Mouse (Mus musculus) stomach, postnatal 0 days (tissue): ENCODE measurements around the gene Gm49486. TPM values are rescaled to one million over a fixed set of nuclear protein-coding genes. Genes with fewer than 3 reads are reported as not detected.

Experiments used
- ATAC-seq: fragments of 200-750 bp; cut with Nextera tagmentation; 2 replicates; pipeline ENCODE4 v1.8.0; 2017; ENCODE audit not compliant: low FRiP score, low TSS enrichment
- DNase-seq: peaks from one replicate; pipeline ENCODE4 v3.0.0-alpha.2; 2016; ENCODE audit warnings: low spot score
- H3K27ac ChIP-seq: fragments of 300-500 bp; sonication (generic); replicated peaks from 2 replicates; pipeline ENCODE4 v1.5.1; 2014; ENCODE audit warnings: mild to moderate bottlenecking, control low read depth
- H3K27me3 ChIP-seq: fragments of 300-500 bp; sonication (generic); 2 replicates; pipeline ENCODE4 v1.6.1; 2014; ENCODE audit warnings: low read length; ENCODE audit not compliant: control insufficient read depth, insufficient read depth
- H3K36me3 ChIP-seq: fragments of 300-500 bp; sonication (generic); 2 replicates; pipeline ENCODE4 v1.6.1; 2014; ENCODE audit warnings: low read length, mixed read lengths; ENCODE audit not compliant: control insufficient read depth, insufficient read depth
- H3K4me1 ChIP-seq: fragments of 300-500 bp; sonication (generic); replicated peaks from 2 replicates; pipeline ENCODE4 v1.6.1; 2014; ENCODE audit warnings: antibody characterized with exemption; ENCODE audit not compliant: control insufficient read depth, insufficient read depth
- H3K4me2 ChIP-seq: fragments of 300-500 bp; sonication (generic); replicated peaks from 2 replicates; pipeline ENCODE4 v1.6.1; 2014; ENCODE audit warnings: low read depth, mild to moderate bottlenecking, control low read depth, moderate library complexity
- H3K4me3 ChIP-seq: fragments of 300-500 bp; sonication (generic); 2 replicates; pipeline ENCODE4 v1.5.1; 2014; ENCODE audit warnings: low read depth, low read length, control low read depth
- H3K9ac ChIP-seq: fragments of 300-500 bp; sonication (generic); 2 replicates; pipeline ENCODE4 v1.6.1; 2014; ENCODE audit warnings: mild to moderate bottlenecking, low read length, control low read depth, mixed read lengths
- H3K9me3 ChIP-seq: fragments of 300-500 bp; sonication (generic); 2 replicates; pipeline ENCODE4 v1.6.1; 2016; ENCODE audit warnings: low read length; ENCODE audit not compliant: control insufficient read depth
- CTCF ChIP-seq: IDR thresholded peaks from 2 replicates; pipeline ENCODE4 v1.5.1; 2016; ENCODE audit warnings: antibody characterized with exemption, low read depth, mild to moderate bottlenecking, moderate library complexity
- EP300 ChIP-seq: optimal IDR thresholded peaks from 2 replicates; pipeline ENCODE3; 2016; ENCODE audit warnings: antibody characterized with exemption
- WGBS: fragments of 180-500 bp; shearing (Covaris S2); extraction: QIAGEN DNeasy Blood & Tissue Kit; methylation state at CpG from one replicate; pipeline ENCODE4 v1.1.7; 2014; 5-methylcytosine and 5-hydroxymethylcytosine counted together
- polyA plus RNA-seq: library from polyadenylated mRNA; unstranded; fragments of >200 nt; fragmentation: Nextera tagmentation; extraction: Ambion mirVana; gene quantifications from 2 replicates; pipeline ENCODE4 v1.2.1, GENCODE M21; 2015

Gm49486 gene
- polyA plus RNA-seq, 1 experiment from 2014 or later, result 0.27 TPM

GRCm38 (mm10) chr15:79280209-79280608, 51.0 kb downstream of the Gm49486 start:
- DNase-seq (no peak), ATAC-seq (no peak)
- Histone ChIP-seq H3K4me1 (peaks cover 4% of the 10 kb centered on the region; the same call in 1 of the 2 replicates), H3K4me2 (no peak overlapping the region), H3K9me3 (no peaks in the 10 kb centered on the region), H3K36me3 (no peaks in the 10 kb centered on the region), H3K4me3 (no peak overlapping the region), H3K9ac (no peak overlapping the region), H3K27me3 (no peaks in the 10 kb centered on the region), H3K27ac (no peak overlapping the region)
- WGBS, result 33% methylated on average over 6 of the region's 6 CpGs
- TF ChIP-seq CTCF, result peak; percentile 73
- no peak for TF ChIP-seq EP300

GRCm38 (mm10) chr15:79280850-79281249, 51.7 kb downstream of the Gm49486 start:
- 55% methylated on average over 5 of the region's 5 CpGs for WGBS
- peak overlapping the region; percentile 3 for H3K27ac ChIP-seq
- no peak for DNase-seq

GRCm38 (mm10) chr15:79281389-79281788, 52.2 kb downstream of the Gm49486 start:
- Histone ChIP-seq H3K27ac (peak overlapping the region; percentile 61), H3K9me3 (no peaks in the 10 kb centered on the region), H3K4me3 (no peak overlapping the region), H3K9ac (no peak overlapping the region), H3K4me2 (no peak overlapping the region), H3K27me3 (no peaks in the 10 kb centered on the region), H3K36me3 (no peaks in the 10 kb centered on the region; the same call in 1 of the 2 replicates), H3K4me1 (peaks cover 4% of the 10 kb centered on the region; the same call in 1 of the 2 replicates)
- DNase-seq, result peak; percentile 84
- ATAC-seq, result peak; percentile 87
- TF ChIP-seq EP300, result no peak
- TF ChIP-seq CTCF, result no peak
- 24% methylated on average over 1 of the region's 1 CpGs for WGBS

More at GRCm38 (mm10) chr15:79280850-79281249, 51.7 kb downstream of the Gm49486 start:
- H3K27me3 ChIP-seq, result no peaks in the 10 kb centered on the region
- peak; percentile 67 for TF ChIP-seq CTCF
- TF ChIP-seq EP300, result no peak
- H3K36me3 ChIP-seq, result no peaks in the 10 kb centered on the region
- ATAC-seq, result 0 out of 2 replicates have a peak, but pooled peaks have one; percentile 5
- H3K4me3 ChIP-seq, result no peak overlapping the region
- no peak overlapping the region for H3K9ac ChIP-seq
- H3K4me2 ChIP-seq, result no peak overlapping the region
- peaks cover 4% of the 10 kb centered on the region; the same call in 1 of the 2 replicates for H3K4me1 ChIP-seq
- H3K9me3 ChIP-seq, result no peaks in the 10 kb centered on the region

DNA sequence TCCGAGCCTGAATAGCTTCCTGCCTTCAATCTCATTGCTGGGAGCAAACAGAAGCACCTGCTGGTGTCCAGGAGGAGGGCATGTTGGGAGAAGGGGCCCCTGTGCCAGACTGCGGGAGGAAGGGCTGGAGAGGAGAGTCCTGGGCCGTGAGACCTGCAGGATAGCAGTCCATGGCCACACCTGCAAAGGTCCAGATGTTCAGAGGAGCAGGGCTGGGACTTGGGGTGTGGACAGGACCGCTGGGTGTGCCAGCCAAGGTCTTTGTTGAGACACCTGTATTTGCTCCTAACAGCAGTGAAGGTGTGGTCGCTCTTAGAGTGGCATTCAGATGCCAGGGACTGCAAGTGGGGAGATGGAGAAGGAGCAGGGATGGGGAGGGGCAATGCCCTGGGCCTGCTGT, 53.2 kb downstream of the Gm49486 start:
- H3K9me3 ChIP-seq, result no peaks in the 10 kb centered on the region
- no peaks in the 10 kb centered on the region; the same call in 1 of the 2 replicates for H3K36me3 ChIP-seq
- H3K4me2 ChIP-seq, result no peak overlapping the region
- peak overlapping the region; percentile 70 for H3K27ac ChIP-seq
- DNase-seq (peak; percentile 48), ATAC-seq (peak; percentile 14; the same call in 1 of the 2 replicates)
- H3K4me1 ChIP-seq, result peaks cover 4% of the 10 kb centered on the region; the same call in 1 of the 2 replicates
- TF ChIP-seq EP300 (no peak), CTCF (no peak)
- no peaks in the 10 kb centered on the region for H3K27me3 ChIP-seq
- H3K9ac ChIP-seq, result no peak overlapping the region
- no peak overlapping the region for H3K4me3 ChIP-seq
- WGBS, result 52% methylated on average over 5 of the region's 5 CpGs

DNA sequence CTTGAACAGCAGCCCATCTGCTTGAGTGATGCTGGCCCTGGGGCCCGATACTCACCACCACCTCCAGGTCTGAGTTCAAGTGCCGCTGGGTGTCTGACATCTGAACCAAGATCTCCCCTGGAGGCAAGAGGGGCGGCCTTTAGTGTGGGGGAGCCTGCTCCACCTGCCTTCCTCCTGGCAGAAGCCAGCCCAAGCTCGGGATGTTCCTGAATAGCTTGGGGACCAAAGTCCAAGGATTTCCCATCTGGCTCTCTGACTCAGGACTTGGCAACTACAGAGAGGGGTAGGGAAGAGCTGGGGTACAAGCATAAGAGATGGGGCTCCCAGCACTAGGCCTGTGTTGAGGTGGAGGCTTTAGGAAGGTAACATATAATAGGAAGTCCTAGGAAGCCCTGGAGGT, 54.2 kb downstream of the Gm49486 start:
- Histone ChIP-seq H3K36me3 (no peaks in the 10 kb centered on the region; the same call in 1 of the 2 replicates), H3K9me3 (no peaks in the 10 kb centered on the region), H3K4me2 (no peak overlapping the region), H3K9ac (no peak overlapping the region), H3K4me1 (peaks cover 4% of the 10 kb centered on the region; the same call in 1 of the 2 replicates), H3K27me3 (no peaks in the 10 kb centered on the region), H3K4me3 (no peak overlapping the region), H3K27ac (no peak overlapping the region)
- TF ChIP-seq CTCF, result no peak
- TF ChIP-seq EP300, result no peak
- WGBS, result 75% methylated on average over 4 of the region's 4 CpGs
- ATAC-seq (no peak), DNase-seq (peak; percentile 43)

- DNase-seq, result peak; percentile 75
- H3K27ac ChIP-seq, result no peak within 1 kb of the TSS
- H3K4me1 ChIP-seq, result peaks cover 4% of the 10 kb centered on the region; the same call in 1 of the 2 replicates
- no peak for TF ChIP-seq EP300
- no peak for TF ChIP-seq CTCF
- peak; percentile 38; the same call in 1 of the 2 replicates for ATAC-seq
- H3K9me3 ChIP-seq, result no peaks in the 10 kb centered on the region
- H3K36me3 ChIP-seq, result no peaks in the 10 kb centered on the region; the same call in 1 of the 2 replicates
- no peaks in the 10 kb centered on the region for H3K27me3 ChIP-seq
- 58% methylated on average over 10 of the region's 10 CpGs for WGBS
- no peak within 1 kb of the TSS for H3K4me3 ChIP-seq
- no peak within 1 kb of the TSS for H3K9ac ChIP-seq
- no peak within 1 kb of the TSS for H3K4me2 ChIP-seq
Observed at GRCm38 (mm10) chr15:79285399-79285798, 56.2 kb downstream of the Gm49486 start, which contains the start of gene Baiap2l2. TSS of gene Baiap2l2 (minus strand) at chr15:79285537.
